Mouse (Mus musculus): ENCODE data around the gene Rsph10b.
"Not testable (repeated sequence)": the region's sequence is repeated elsewhere in the genome, so short reads cannot be mapped to it uniquely, and the experiment has no call there.

Rsph10b gene

GRCm38 (mm10) chr5:143994632-143995365 lies 62.0 kb downstream of the Rsph10b start:
- no peak for DNase-seq

DNA sequence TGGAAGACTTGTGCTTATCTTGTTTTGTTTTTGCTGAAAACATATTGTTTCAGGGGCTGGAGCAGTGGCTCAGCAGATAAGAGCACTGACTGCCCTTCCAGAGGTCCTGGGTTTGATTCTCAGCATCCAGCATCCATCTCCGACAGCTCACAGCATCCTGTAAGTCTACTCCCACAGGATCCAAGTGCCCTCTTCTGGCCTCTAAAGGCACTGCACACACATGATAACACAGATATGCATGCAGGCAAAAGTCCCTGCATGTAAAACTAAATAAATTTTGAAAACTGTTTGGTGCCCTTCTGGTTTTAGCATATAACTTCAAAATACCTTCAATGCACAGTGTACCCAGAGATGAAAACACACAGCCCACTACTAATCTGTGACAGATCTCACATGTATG lies 66.6 kb downstream of the Rsph10b start:
- no peak for DNase-seq

- no peak for DNase-seq
These were observed 69.8 kb downstream of the Rsph10b start for GRCm38 (mm10) chr5:144002461-144003192.

- not testable (repeated sequence) for DNase-seq
These were observed 80.7 kb downstream of the Rsph10b start for GRCm38 (mm10) chr5:144013366-144014134.

DNA sequence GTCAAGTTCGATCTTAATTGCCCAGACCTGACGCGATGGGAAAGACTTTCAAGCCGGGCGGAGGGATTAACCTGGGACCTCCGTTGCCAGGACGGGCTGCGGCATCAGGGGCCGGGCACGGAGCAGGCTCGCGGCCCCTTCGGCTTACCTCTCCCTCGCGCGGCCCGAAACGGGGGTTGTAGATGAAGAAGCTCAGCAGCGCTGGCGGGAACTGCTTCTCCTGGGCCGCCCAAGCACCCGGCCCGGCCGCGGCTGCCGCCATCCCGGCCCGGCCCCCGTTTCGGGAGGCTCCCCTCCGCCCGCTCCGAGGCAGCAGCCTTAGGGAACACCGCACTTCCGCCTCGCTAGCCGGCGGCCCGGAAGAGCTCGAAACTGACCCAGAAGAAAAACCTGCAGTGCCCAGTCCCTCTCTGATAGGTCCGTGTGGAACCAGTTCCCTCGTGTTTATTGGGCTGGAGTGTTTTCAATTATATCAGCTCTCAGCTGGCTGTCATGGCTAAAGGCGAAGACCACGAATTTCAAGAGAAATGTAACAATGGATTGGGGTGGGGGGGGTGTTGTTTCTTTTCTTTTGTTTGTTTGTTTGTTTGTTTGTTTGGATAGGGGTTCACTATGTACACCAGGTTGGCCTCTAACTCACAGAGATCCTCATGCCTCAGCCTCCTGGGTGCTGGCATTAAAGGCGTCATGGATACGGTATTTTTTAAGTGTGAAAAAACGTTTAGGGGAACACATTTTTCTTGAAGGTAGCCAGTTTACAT lies 81.9 kb downstream of the Rsph10b start, which contains the start of gene Ccz1:
Ccz1 (minus strand) TSS at position 327 of the 761 bp plus-strand sequence.
- DNase-seq, result peak; percentile 81 to 84

- no peak for DNase-seq
These were observed 82.4 kb downstream of the Rsph10b start for GRCm38 (mm10) chr5:144015312-144015650.

GRCm38 (mm10) chr5:144015845-144016244 lies 83.0 kb downstream of the Rsph10b start:
- no peak for DNase-seq

- no peak for DNase-seq
These were observed 93.9 kb downstream of the Rsph10b start, which contains the start of gene Ocm for GRCm38 (mm10) chr5:144026620-144027263. Gene Ocm (minus strand): TSS chr5:144026670.

GRCm38 (mm10) chr5:144032491-144032890 lies 99.7 kb downstream of the Rsph10b start:
- no peak for DNase-seq

DNA sequence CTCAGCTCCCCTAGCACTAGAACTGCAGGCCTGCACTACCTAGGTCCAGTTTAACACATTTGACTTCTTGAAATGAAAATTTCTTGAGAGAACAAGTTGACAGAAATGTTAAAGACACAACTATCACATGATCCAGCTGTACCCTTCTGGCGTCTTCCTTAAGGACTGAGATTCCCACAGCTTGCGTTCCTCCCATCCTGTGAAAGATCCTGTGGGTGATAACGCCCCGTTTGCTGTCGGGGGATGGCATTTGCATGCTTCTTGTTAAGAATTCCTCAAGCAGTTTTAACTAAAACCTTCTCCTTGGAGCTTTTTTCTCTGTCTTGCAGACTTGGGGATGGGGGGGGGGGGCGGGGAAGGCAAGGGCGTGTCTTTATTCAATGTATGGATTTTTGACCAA lies 101.7 kb downstream of the Rsph10b start:
- no peak for DNase-seq
